Mouse (Mus musculus): ENCODE measurements around the gene Limch1.

DNA sequence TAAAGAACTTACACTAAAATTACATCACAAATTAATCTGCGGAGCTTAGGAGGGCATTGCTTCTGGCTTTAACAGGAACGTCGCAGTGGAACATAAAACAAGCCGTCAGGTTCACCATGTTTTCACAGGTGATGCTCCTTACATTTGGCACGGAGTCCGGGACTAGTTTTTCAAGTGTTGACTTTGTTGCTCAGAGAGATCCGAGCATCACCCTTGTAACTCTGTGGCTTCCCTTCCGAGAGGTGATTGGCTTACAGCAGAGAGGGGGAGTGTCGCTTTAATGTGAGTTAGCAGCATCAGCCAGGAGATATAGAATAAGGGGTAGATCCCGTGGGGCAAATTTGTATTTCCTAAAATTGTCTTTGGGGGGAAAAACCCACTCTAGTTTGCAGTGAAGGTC lies 212.0 kb downstream of the Limch1 start:
- TF ChIP-seq KAT2A (IDR thresholded peaks at IDR 0.05; ENCODE audit: insufficient replicate concordance, low read length): no peak
- TF ChIP-seq RAD21 (IDR thresholded peaks at IDR 0.05; ENCODE audit: low read depth, low read length): no peak
- TF ChIP-seq USF1 (IDR thresholded peaks at IDR 0.05; ENCODE audit: low read depth, low read length): no peak
- no peak for TF ChIP-seq CTCF (conservative IDR thresholded peaks at IDR 0.05 in 1 of 2, IDR thresholded peaks at IDR 0.05 in 1 of 2; ENCODE audit: low read depth in 2 of 2, low read length in 2 of 2)
